Mouse (Mus musculus) hindbrain, embryonic 12.5 days (tissue): ENCODE results near the gene Ppm1j. TPM values are rescaled to one million over a fixed set of nuclear protein-coding genes. Genes with fewer than 3 reads are reported as not detected.
"Not testable (repeated sequence)": the region's sequence is repeated elsewhere in the genome, so short reads cannot be mapped to it uniquely, and the experiment has no call there.

Source experiments
- ATAC-seq: fragments of 200-750 bp; cut with Nextera tagmentation; 2 replicates; pipeline ENCODE4 v1.8.0; 2017; ENCODE audit warnings: moderate TSS enrichment; ENCODE audit not compliant: low FRiP score
- H3K27ac ChIP-seq: fragments of 300-500 bp; sonication (generic); 2 replicates; pipeline ENCODE4 v1.5.1; 2016; ENCODE audit warnings: mild to moderate bottlenecking
- H3K27me3 ChIP-seq: fragments of 300-500 bp; sonication (generic); 2 replicates; pipeline ENCODE4 v1.6.1; 2016; ENCODE audit warnings: mild to moderate bottlenecking
- H3K36me3 ChIP-seq: fragments of 300-500 bp; sonication (generic); 2 replicates; pipeline ENCODE4 v1.6.1; 2016; ENCODE audit warnings: mild to moderate bottlenecking
- H3K4me1 ChIP-seq: fragments of 300-500 bp; sonication (generic); 2 replicates; pipeline ENCODE4 v1.6.1; 2016
- H3K4me2 ChIP-seq: fragments of 300-500 bp; sonication (generic); replicated peaks from 2 replicates; pipeline ENCODE4 v1.6.1; 2016; ENCODE audit warnings: mild to moderate bottlenecking
- H3K4me3 ChIP-seq: fragments of 300-500 bp; sonication (generic); 2 replicates; pipeline ENCODE4 v1.5.1; 2016; ENCODE audit warnings: mild to moderate bottlenecking
- H3K9ac ChIP-seq: fragments of 300-500 bp; sonication (generic); 2 replicates; pipeline ENCODE4 v1.6.1; 2016; ENCODE audit warnings: mild to moderate bottlenecking, moderate library complexity
- H3K9me3 ChIP-seq: fragments of 300-500 bp; sonication (generic); replicated peaks from 2 replicates; pipeline ENCODE4 v1.6.1; 2016; ENCODE audit warnings: mild to moderate bottlenecking
- WGBS: fragments of 180-500 bp; shearing (Covaris S2); methylation state at CpG from one replicate; pipeline ENCODE4 v1.1.7; 2016; 5-methylcytosine and 5-hydroxymethylcytosine counted together
- polyA plus RNA-seq: library from polyadenylated mRNA; unstranded; fragments of >200 nt; fragmentation: Nextera tagmentation; extraction: Ambion mirVana; gene quantifications from 2 replicates; pipeline ENCODE4 v1.2.1, GENCODE M21; 2016

Ppm1j gene
- polyA plus RNA-seq: 1.4 and 2.0 TPM in 2 replicates

DNA sequence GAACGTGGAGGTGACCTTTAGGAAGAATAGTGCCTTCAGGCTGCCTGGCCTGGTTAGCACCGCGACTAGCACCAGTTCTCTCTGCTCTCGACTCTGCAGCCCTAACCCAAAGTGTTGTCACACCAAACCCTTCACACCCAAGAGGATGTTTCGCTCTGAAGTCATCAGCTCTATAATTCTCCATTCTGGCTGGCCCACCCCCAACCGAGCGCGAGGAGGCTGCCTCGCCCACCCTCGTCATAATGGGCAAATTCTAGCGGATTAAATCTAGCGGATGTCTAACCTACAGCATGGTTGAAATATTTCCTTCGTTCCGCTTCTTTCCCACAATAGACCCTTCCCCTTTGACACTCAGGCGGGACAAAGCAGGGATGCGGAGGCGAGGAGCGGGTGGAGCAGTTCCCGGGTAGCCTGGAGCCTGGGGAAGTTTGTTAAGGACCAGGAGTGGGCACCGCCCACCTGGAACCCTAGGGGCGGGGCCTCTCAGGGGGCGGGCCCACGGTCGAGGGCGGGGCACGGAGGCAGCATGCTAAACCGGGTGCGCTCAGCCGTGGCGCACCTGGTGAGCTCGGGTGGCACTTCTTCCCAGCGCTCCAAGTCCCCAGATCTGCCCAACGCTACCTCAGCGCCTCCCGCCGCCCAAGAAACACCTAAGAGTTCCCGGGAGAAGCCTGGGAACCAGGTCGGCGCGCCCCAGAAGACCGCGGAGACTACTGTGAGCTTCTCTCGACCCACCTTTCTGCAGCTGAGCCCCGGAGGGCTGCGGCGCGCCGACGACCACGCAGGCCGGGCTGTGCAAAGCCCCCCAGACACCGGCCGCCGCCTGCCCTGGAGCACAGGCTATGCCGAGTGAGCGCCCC, at the start of gene Ppm1j:
Gene Ppm1j, plus strand, starts transcription at position 496 of the 860 bp plus-strand sequence.
- no peak within 1 kb of the TSS for H3K27ac ChIP-seq
- H3K36me3 ChIP-seq: no peaks in the 10 kb centered on the region
- under 1% methylated on average over 56 of the region's 56 CpGs for WGBS
- peak within 1 kb of the TSS; percentile 82 for H3K4me2 ChIP-seq
- peaks cover 24% of the 10 kb centered on the region for H3K4me1 ChIP-seq
- ATAC-seq: 0 out of 2 replicates have a peak, but pooled peaks have one; percentile 24
- H3K27me3 ChIP-seq: peaks cover 100% of the 10 kb centered on the region
- peak within 1 kb of the TSS; percentile 40 for H3K4me3 ChIP-seq
- peak within 1 kb of the TSS; percentile 61 for H3K9ac ChIP-seq
- no peaks in the 10 kb centered on the region for H3K9me3 ChIP-seq

DNA sequence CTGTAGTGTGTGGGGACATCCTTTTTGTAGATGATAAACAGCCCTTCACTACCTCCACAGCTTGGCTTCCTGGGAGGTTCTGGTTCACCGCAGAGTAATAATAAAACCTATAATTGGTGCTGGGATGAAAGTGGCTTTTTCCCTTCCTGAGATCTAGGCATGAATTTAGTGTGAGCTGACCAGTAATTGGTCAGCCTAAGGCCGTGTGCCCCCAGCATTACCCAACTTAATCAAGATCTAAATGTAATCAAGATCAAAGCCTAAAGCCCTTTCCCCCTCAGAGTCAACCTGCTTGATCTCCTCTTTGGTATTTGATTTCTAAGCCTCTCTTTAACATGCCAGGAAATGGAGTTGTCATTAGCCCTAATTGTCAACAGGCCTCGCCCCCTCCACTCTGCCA, 47.9 kb upstream of the Ppm1j start:
- H3K9ac ChIP-seq: no peak overlapping the region
- no peaks in the 10 kb centered on the region for H3K9me3 ChIP-seq
- no peaks in the 10 kb centered on the region for H3K27me3 ChIP-seq
- WGBS: 73% methylated on average over 3 of the region's 3 CpGs
- no peaks in the 10 kb centered on the region for H3K4me1 ChIP-seq
- H3K4me2 ChIP-seq: no peak overlapping the region
- no peak overlapping the region for H3K4me3 ChIP-seq
- no peak overlapping the region for H3K27ac ChIP-seq
- no peaks in the 10 kb centered on the region for H3K36me3 ChIP-seq
- no peak for ATAC-seq

DNA sequence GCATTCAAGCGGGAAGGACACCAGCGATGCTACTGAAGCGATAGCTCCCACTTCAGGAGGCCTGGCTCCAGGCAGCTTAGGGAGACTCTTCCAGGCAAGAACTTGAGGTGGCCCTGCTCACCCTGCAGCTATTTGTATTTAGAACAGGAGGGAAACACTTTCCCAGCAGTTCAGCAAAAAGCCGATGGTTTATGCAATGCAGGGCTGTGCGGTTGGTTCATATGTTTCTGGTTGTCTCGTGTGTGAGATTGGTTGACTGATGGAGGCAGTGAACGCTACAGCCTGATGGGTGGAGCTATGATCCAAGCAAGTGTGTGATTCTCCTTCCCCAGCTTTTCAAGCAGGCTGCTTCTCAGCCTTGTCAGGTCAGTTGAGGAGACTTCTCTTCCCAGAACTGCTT, 46.2 kb upstream of the Ppm1j start:
- Histone ChIP-seq H3K27ac (no peak overlapping the region), H3K4me3 (no peak overlapping the region), H3K9me3 (no peaks in the 10 kb centered on the region), H3K27me3 (no peaks in the 10 kb centered on the region), H3K4me1 (no peaks in the 10 kb centered on the region), H3K36me3 (no peaks in the 10 kb centered on the region), H3K4me2 (no peak overlapping the region), H3K9ac (no peak overlapping the region)
- WGBS: 61% methylated on average over 7 of the region's 7 CpGs
- ATAC-seq: no peak

GRCm38 (mm10) chr3:104741954-104742353, 38.9 kb upstream of the Ppm1j start:
- Histone ChIP-seq H3K4me3 (no peak overlapping the region), H3K27me3 (no peaks in the 10 kb centered on the region), H3K4me1 (no peaks in the 10 kb centered on the region), H3K27ac (no peak overlapping the region), H3K36me3 (no peaks in the 10 kb centered on the region), H3K4me2 (no peak overlapping the region), H3K9ac (no peak overlapping the region), H3K9me3 (no peaks in the 10 kb centered on the region)
- WGBS: 96% methylated on average over 3 of the region's 3 CpGs
- no peak for ATAC-seq

- no peaks in the 10 kb centered on the region for H3K4me1 ChIP-seq
- no peak overlapping the region for H3K27ac ChIP-seq
- H3K4me3 ChIP-seq: no peak overlapping the region
- ATAC-seq: no peak
- H3K36me3 ChIP-seq: no peaks in the 10 kb centered on the region
- WGBS: 53% methylated on average over 1 of the region's 1 CpGs
- no peak overlapping the region for H3K9ac ChIP-seq
- no peaks in the 10 kb centered on the region for H3K9me3 ChIP-seq
- no peak overlapping the region for H3K4me2 ChIP-seq
- no peaks in the 10 kb centered on the region for H3K27me3 ChIP-seq
Observed at GRCm38 (mm10) chr3:104743161-104743560, 37.7 kb upstream of the Ppm1j start.

DNA sequence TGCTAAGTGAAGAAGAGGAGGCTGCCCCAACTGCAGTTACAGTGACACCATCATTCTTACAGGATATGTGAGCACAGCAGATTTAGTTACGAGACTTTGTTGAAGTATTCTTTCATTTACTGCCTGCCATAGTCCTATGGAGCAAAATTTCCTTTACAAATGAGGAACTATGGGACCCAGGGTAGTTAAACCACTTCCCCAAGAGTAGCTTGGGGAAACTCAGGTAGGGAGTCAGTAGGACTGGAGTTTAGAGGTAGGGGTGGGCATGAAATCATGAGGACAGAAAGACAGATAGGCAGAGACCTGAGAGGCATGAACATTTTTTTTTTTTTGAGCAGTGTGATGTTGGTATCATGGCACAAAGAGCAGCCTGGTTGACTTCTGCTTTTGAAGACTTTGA, 37.0 kb upstream of the Ppm1j start:
- WGBS: 81% methylated on average over 1 of the region's 1 CpGs
- H3K4me1 ChIP-seq: no peaks in the 10 kb centered on the region
- no peaks in the 10 kb centered on the region for H3K27me3 ChIP-seq
- H3K4me2 ChIP-seq: no peak overlapping the region
- H3K9ac ChIP-seq: no peak overlapping the region
- no peak overlapping the region for H3K4me3 ChIP-seq
- H3K36me3 ChIP-seq: no peaks in the 10 kb centered on the region
- H3K27ac ChIP-seq: no peak overlapping the region
- H3K9me3 ChIP-seq: no peaks in the 10 kb centered on the region
- no peak for ATAC-seq

DNA sequence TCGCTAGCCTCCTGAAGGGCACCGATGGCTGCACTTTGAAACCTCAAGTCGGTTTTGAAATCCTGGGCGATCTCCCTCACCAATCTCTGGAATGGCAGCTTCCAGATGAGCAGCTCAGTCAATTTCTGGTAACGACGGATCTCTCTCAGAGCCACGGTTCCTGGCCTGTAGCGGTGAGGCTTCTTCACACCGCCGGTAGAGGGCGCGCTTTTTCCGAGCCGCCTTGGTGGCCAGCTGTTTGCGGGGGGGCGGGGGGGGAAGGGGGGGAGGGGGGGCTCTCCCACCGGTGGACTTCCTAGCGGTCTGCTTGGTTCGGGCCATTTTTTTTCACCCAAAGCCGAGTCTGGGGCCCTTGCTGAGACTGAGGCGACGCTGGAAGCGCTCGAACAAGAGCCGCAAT, 28.0 kb upstream of the Ppm1j start:
- H3K4me2 ChIP-seq, H3K27me3 ChIP-seq, H3K27ac ChIP-seq, H3K9ac ChIP-seq, ATAC-seq, H3K4me3 ChIP-seq, H3K4me1 ChIP-seq, H3K36me3 ChIP-seq, H3K9me3 ChIP-seq: not testable (repeated sequence)
- WGBS: 17% methylated on average over 22 of the region's 25 CpGs

DNA sequence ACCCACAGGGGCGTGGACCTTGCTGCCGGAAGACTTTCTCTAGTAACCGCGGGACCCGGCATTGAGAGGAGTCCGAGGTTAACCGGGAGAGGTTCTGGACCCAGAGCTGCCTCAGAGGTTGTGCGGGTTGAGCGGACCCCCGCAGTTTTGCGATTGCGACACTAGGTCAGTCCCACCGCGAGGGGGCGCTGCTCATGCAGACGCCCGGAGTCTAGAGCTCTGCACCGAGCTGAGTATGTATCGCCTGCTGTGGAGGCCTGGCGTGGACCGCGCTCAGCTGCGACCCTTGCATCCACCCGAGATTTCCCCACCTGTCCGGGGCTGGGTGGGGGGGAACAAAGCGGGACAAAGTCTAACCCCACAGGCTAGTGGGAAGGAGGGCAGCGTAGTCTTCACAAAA, 22.4 kb upstream of the Ppm1j start:
- H3K4me2 ChIP-seq: peak overlapping the region; percentile 55
- peak overlapping the region; percentile 24; the same call in 1 of the 2 replicates for H3K9ac ChIP-seq
- H3K27ac ChIP-seq: no peak overlapping the region
- H3K4me3 ChIP-seq: peak overlapping the region; percentile 32
- no peaks in the 10 kb centered on the region for H3K36me3 ChIP-seq
- 2% methylated on average over 27 of the region's 27 CpGs for WGBS
- H3K9me3 ChIP-seq: no peaks in the 10 kb centered on the region
- H3K27me3 ChIP-seq: peaks cover 30% of the 10 kb centered on the region
- H3K4me1 ChIP-seq: peaks cover 10% of the 10 kb centered on the region; the same call in 1 of the 2 replicates
- peak; percentile 81 for ATAC-seq

- 13% methylated on average over 5 of the region's 5 CpGs for WGBS
- Histone ChIP-seq H3K27ac (no peak overlapping the region), H3K4me3 (peak overlapping the region; percentile 32), H3K27me3 (peaks cover 27% of the 10 kb centered on the region; the same call in 1 of the 2 replicates), H3K4me2 (peak overlapping the region; percentile 55), H3K4me1 (peaks cover 10% of the 10 kb centered on the region; the same call in 1 of the 2 replicates), H3K9ac (peak overlapping the region; percentile 24; the same call in 1 of the 2 replicates), H3K36me3 (no peaks in the 10 kb centered on the region), H3K9me3 (no peaks in the 10 kb centered on the region)
- ATAC-seq: no peak
Observed at GRCm38 (mm10) chr3:104758869-104759268, 22.0 kb upstream of the Ppm1j start.

GRCm38 (mm10) chr3:104762103-104762863, 18.6 kb upstream of the Ppm1j start:
- not testable (repeated sequence) for H3K4me2 ChIP-seq, H3K36me3 ChIP-seq, H3K27ac ChIP-seq, H3K9me3 ChIP-seq, ATAC-seq, H3K4me3 ChIP-seq, H3K4me1 ChIP-seq, H3K9ac ChIP-seq
- WGBS: 23% methylated on average over 20 of the region's 20 CpGs
- peaks cover 24% of the 10 kb centered on the region; the same call in 1 of the 2 replicates for H3K27me3 ChIP-seq

- H3K4me1 ChIP-seq: 0 out of 2 replicates have a peak, but pooled peaks cover 2% of the 10 kb centered on the region
- H3K4me3 ChIP-seq: no peak overlapping the region
- H3K27ac ChIP-seq: no peak overlapping the region
- H3K9ac ChIP-seq: no peak overlapping the region
- WGBS: 18% methylated on average over 4 of the region's 4 CpGs
- H3K4me2 ChIP-seq: no peak overlapping the region
- H3K27me3 ChIP-seq: peaks cover 19% of the 10 kb centered on the region; the same call in 1 of the 2 replicates
- ATAC-seq: no peak
- H3K9me3 ChIP-seq: no peaks in the 10 kb centered on the region
- no peaks in the 10 kb centered on the region for H3K36me3 ChIP-seq
Observed at GRCm38 (mm10) chr3:104765021-104765420, 15.8 kb upstream of the Ppm1j start.

- no peak overlapping the region for H3K4me2 ChIP-seq
- no peak overlapping the region for H3K9ac ChIP-seq
- H3K36me3 ChIP-seq: no peaks in the 10 kb centered on the region
- H3K9me3 ChIP-seq: no peaks in the 10 kb centered on the region
- peaks cover 18% of the 10 kb centered on the region for H3K27me3 ChIP-seq
- WGBS: 56% methylated on average over 2 of the region's 2 CpGs
- no peak overlapping the region for H3K4me3 ChIP-seq
- H3K4me1 ChIP-seq: no peaks in the 10 kb centered on the region
- ATAC-seq: no peak
- H3K27ac ChIP-seq: no peak overlapping the region
Observed at GRCm38 (mm10) chr3:104767141-104767540, 13.7 kb upstream of the Ppm1j start.
